Mouse (Mus musculus): ENCODE results near the gene Pde1b.

- no peak for TF ChIP-seq POLR2A (IDR thresholded peaks at IDR 0.05; ENCODE audit: low read depth, low read length)
- no peak for TF ChIP-seq CTCF (IDR thresholded peaks at IDR 0.05; ENCODE audit: extremely low read depth, insufficient read length, insufficient replicate concordance, low read depth, low read length)
Observed at GRCm38 (mm10) chr15:103534054-103534620, 31.3 kb downstream of the Pde1b start.

Measured in small intestine, adult 2 months (tissue).